Mouse (Mus musculus) kidney, postnatal 4 days (tissue): ENCODE results near the gene Zcchc17.

ENCODE experiments used
- DNase-seq, 2 experiments: peaks; one replicate each; pipeline ENCODE4 v3.0.0; 2021; ENCODE audit warnings: mixed read lengths in 2 of 2

Zcchc17 gene

GRCm38 (mm10) chr4:130282856-130283255, 76.9 kb downstream of the Zcchc17 start:
- no peak for DNase-seq

GRCm38 (mm10) chr4:130279105-130279504, 80.6 kb downstream of the Zcchc17 start, which contains the start of gene Serinc2:
Serinc2 (minus strand) TSS chr4:130279205.
- no peak for DNase-seq

GRCm38 (mm10) chr4:130276573-130277176, 83.1 kb downstream of the Zcchc17 start:
- no peak for DNase-seq

- DNase-seq: no peak
Observed at GRCm38 (mm10) chr4:130275823-130276105, 84.0 kb downstream of the Zcchc17 start.

- peak; percentile 66 to 73 for DNase-seq
Observed at GRCm38 (mm10) chr4:130275016-130275822, 84.5 kb downstream of the Zcchc17 start.

- DNase-seq: peak; percentile 44 to 55
Observed at GRCm38 (mm10) chr4:130274346-130275015, 85.3 kb downstream of the Zcchc17 start.

GRCm38 (mm10) chr4:130273698-130274345, 85.9 kb downstream of the Zcchc17 start:
- DNase-seq: peak in 1 of 2 experiments; percentile 35

- no peak for DNase-seq
Observed at GRCm38 (mm10) chr4:130270611-130271347, 89.0 kb downstream of the Zcchc17 start.

- no peak for DNase-seq
Observed at GRCm38 (mm10) chr4:130270089-130270488, 89.7 kb downstream of the Zcchc17 start.

- no peak for DNase-seq
Observed at GRCm38 (mm10) chr4:130268736-130269135, 91.0 kb downstream of the Zcchc17 start.

GRCm38 (mm10) chr4:130267069-130267468, 92.7 kb downstream of the Zcchc17 start:
- DNase-seq: peak; percentile 32 to 63

GRCm38 (mm10) chr4:130266601-130267000, 93.1 kb downstream of the Zcchc17 start:
- DNase-seq: no peak
